Mouse (Mus musculus) adrenal gland, adult (tissue): ENCODE measurements around the gene Comtd1.

ENCODE experiments used
- DNase-seq, 2 experiments: peaks; one replicate each; pipeline ENCODE4 v3.0.0; 2022 to 2023; ENCODE audit warnings: low spot score in 1 of 2; ENCODE audit not compliant: inconsistent age in 2 of 2

The Comtd1 gene

DNA sequence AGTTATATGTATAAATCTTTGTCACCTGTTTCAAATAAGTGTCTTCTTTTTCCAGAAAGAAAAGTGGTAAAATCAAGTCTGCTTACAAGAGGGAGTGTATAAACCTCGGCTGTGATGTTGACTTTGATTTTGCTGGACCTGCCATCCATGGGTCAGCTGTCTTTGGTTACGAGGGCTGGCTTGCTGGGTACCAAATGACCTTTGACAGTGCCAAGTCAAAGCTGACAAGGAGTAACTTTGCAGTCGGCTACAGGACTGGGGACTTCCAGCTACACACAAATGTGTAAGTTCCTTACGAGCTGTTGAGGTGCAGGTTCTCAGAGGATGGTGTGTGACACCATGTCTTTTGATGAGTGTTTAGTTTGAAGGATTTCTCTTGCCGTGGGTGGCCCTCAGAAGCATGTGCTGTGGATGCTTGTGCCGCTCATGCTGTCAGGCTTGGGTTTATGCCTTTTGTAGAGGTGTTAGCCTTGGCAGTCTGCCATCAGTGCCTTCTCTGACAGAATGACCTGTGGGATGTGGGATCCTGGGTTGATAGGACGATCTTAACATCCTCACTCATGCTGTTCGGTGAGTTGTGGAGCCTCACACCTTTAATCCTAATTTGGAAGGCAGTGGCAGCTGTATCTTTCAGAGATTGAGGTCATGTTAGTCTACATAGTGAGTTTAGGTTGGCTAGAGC is 10.3 kb downstream of the Comtd1 start:
- DNase-seq, result peak in 1 of 2 experiments; percentile 45

GRCm38 (mm10) chr14:21831830-21832403 is 16.9 kb downstream of the Comtd1 start:
- DNase-seq, result no peak

- peak; percentile 97 to 100 for DNase-seq
These were observed 17.7 kb downstream of the Comtd1 start for GRCm38 (mm10) chr14:21830876-21831767.

- no peak for DNase-seq
These were observed 22.8 kb downstream of the Comtd1 start for GRCm38 (mm10) chr14:21825786-21826491.

DNA sequence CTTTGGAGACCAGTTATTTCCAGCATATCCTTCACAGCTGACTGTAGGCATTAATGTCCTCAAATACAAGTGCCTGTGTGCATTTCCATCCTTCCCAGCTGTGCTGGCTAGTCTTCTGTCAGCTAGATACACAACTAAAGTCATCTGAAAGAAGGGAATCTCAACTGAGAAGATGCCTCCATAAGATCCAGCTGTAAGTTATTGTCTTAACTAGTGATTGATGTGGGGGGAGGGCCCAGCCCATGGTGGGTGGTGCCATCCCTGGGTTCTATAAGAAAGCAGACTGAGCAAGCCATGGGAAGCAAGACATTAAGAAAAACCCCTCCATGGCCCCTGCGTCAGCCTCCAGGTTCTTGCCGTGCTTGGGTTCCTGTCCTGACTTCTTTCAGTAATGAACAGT is 23.8 kb downstream of the Comtd1 start, which contains the start of gene Vdac2:
Gene Vdac2 (plus strand): TSS at position 301 of the 400 bp plus-strand sequence.
- no peak for DNase-seq

DNA sequence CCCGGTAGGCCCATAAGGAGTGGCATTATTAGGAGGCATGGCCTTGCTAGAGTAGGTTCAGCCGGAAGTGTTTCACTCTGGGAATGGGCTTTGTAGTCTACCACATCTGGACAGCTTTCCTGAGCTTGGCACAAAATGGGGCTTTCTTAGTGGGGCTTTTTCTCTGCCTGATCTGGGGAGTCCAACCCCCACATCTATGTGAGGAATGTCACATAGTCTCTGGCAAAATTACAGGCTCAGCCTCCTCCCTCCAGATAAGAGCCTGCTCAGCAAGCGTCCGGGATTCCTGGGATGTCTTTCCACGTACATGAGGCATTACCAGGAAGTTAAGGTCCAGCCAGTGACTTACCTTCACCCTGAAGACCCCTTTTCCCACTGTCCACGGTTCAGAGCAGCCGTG is 24.9 kb downstream of the Comtd1 start:
- DNase-seq, result no peak

DNA sequence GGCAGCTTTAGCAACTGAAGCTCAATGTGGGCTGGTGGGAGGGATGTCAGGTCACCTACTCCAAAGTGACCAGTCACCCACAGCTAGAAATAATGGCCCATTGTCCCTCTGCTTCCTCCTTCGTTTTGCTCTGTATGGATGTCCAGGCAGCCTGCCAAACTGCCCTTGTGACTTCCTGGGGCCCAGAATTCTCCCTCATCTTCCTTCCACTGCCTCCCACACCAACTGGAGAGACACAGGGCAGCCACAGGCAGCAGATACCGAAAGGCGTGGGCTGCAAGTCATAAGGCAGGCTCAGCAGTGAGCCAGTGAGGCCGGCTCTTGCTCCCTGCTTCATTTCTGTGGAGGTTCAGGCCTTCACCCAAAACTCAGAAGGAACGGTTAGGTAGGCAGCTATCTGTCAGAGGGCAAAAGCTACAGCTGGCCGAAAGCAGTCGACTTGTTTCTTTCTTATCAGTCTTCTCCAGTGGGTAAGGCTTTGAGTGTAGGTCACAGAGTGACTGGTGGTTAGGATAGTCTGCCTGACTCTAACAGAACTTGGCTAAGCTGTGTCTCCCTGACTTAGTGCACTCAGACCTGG is 25.9 kb downstream of the Comtd1 start:
- peak; percentile 80 to 86 for DNase-seq

DNA sequence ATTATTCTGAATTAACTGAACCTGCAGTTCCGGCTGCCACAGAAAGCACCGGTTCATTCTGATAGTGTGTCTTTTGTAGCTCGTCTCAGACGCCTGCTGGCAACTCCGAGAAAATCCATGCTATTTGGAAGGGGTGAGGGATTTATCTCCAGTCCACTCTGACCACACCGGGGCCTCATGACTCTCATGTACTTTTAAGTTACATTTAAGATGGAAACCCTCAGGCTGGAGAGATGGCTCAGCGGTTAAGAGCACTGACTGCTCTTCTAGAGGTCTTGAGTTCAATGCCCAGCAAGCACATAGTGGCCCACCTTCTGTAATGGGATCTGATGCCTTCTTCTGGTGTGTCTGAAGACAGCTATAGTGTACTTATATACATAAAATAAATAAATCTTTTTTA is 26.5 kb downstream of the Comtd1 start:
- no peak for DNase-seq

DNA sequence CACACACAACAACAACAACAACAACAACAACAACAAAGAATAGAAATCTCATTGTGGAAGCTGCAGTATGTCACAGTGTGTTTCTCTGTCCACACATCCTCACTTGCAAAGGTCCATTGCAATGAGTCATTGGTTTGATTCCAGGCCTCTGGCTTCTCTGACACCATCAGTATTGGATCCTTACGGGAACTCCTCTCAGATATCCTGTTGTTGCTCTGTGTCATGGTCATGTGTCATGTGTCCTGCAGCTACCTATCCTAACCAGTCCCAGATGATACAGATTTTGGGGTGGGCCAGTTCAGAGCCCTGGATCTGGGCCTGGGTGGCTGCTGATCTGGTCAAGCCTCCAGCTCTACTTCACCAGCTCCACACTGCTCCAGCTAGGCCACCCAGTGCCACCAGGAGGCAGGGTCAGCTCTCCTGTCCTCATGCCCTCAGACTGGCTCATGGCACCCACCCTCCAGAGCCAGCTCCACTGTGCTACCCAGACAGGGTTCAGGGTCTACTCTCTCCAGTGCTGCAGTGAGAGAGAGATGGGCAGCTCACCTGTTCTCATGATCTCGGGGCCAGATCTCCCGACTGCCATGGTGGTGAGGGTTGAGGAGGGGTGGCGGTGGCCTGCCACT is 27.8 kb downstream of the Comtd1 start:
- DNase-seq, result peak; percentile 37 to 56

GRCm38 (mm10) chr14:21817453-21817852 is 31.3 kb downstream of the Comtd1 start:
- DNase-seq, result no peak

GRCm38 (mm10) chr14:21816255-21816654 is 32.5 kb downstream of the Comtd1 start:
- DNase-seq, result no peak

DNA sequence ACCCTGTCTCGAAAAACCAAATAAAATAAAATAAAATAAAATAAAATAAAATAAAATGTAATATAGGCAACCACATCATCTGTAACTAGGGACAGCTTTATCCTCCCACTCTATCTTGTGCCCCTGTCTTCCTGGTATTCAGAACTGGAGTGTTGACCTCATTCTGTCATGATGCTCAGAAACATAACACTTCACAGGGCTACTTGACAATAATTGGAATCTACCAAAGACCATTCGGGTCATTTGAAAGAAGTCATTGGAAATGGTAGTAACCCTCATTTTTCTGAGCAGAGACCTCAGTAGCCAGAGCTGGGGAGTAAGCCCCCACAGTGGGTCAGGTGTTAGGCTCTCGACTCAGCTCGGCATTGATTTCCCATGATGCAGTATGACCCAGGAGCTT is 34.2 kb downstream of the Comtd1 start:
- DNase-seq, result no peak

DNA sequence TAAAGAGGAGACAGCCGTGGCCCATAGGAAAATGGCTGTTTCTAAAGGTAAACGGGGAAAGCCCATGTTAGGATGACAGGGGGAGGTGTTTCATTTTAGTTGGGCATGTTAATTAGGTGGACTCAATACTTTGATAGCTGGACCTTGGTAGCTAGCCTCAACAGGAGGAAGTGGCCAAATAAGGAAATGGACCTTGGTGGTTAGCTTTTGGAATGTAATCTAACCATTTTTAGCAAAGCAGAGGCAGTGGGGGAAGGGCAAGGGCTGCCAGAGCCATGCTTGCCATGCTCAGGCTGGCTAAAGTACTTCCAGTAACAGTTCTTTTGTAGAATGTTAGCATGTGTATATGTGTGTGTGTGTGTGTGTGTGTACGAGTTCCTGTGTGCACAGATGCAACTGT is 34.9 kb downstream of the Comtd1 start:
- peak; percentile 53 to 78 for DNase-seq

DNA sequence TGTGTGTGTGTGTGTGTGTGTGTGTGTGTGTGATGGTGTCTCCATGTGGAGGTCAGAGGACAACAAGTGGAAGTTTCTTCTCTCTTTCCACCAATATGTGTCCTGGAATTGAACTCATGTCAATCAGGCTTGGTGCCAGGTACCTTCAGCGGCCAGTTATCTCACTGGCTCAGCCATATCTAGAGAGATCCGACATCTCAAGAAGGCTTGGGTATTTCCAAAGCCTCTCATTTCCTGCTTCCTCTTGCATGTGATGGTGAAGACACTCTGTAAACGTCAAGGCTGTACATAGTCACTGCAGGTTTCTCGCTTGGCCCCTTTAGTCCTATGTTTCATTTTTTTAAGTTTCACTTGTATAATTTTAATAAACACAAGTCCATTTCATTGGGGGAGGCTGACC is 35.6 kb downstream of the Comtd1 start:
- peak in 1 of 2 experiments; percentile 44 for DNase-seq

DNA sequence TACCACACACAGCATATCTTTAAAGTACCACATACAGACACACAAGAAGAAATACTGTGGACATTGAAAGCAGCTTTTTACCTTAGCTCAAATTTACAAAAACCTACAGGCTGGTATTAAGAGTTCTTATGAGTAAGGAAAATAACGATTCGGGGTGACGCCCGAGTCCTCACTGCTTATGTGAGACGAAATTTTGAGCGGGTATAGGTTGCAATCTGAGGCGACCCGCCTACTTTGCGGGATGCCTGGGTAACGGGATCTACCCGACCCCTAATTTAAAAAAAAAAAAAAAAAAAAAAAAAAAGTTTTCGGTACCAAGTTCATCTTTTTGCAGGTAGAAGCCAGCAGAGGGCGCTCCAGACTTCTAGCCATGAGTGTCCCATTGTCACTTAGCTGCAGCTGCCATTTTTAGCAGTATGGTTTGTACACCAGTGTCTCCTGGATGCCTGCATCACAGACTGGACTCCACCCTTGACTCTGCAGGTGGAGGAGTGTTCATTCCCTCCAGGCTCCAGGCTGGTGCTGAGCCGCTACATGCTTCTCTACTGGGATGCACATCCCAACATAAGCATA is 36.1 kb downstream of the Comtd1 start:
- DNase-seq, result peak; percentile 76 to 88

DNA sequence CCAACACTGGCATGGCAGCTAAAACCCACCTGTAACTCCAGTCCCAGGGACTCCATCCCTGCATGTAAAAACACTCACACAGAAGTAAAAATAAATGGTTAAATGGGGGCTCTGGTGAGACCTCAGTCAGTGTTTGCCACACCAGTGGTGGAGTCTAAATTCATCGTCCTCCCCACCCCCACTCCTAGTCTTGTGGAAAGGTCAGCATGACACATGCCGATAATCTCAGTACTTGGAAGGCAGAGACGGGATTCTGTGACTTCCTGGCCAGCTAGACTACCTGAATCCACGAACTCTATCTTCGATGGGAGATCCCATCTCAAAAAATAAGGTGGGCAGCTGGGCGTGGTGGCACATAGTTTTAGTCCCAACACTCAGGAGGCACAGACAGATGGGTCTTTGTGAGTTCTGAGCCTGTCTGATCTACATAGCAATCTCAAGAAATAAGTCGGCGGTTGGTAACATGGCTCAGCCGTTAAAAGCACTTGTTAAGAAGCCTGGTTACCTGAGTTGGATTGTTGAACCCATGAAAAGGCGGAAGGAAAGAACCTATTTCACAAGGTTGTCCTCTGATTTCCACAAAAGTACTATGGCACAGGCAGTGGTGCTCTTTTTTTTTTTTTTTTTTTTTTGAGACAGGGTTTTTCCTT is 36.9 kb downstream of the Comtd1 start:
- peak; percentile 49 to 74 for DNase-seq

GRCm38 (mm10) chr14:21811301-21811700 is 37.5 kb downstream of the Comtd1 start:
- no peak for DNase-seq

GRCm38 (mm10) chr14:21809418-21809817 is 39.4 kb downstream of the Comtd1 start:
- DNase-seq, result no peak

- peak; percentile 83 to 88 for DNase-seq
These were observed 40.4 kb downstream of the Comtd1 start for GRCm38 (mm10) chr14:21808208-21808922.
